ENCODE assay signal across 8 mouse cellular contexts in the genomic region with DNA sequence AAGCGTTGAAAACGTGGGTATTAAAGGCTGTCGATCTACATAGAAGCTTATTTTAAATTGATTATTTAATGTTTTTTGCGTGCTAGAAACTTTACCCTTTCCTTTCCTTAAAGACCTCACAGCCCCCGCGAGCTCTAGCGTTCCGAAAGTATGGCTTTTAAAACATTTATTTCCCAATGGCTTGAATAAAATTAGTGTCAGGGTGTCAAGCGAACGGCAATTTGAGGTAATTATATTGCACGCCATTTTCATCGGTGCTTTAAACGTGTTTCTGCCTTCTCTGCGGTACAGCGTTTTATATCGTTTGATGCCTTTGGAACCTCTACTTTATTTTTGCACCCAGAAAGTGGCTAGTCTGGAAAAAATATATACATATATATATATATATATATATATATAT. TPM values are rescaled to one million over a fixed set of nuclear protein-coding genes. Genes with fewer than 3 reads are reported as not detected.
DNase-seq lines count a peak whose midpoint lies in the region; ATAC-seq and TF ChIP-seq lines count a peak whose summit lies in the region.

No protein-coding gene starts in this region.

- peaks cover 45% of the 10 kb centered on the region for H3K27me3 ChIP-seq in heart, embryonic 15.5 days
- H3K27me3 ChIP-seq in forebrain, embryonic 15.5 days, result no peaks in the 10 kb centered on the region
- H3K27me3 ChIP-seq in midbrain, embryonic 11.5 days (ENCODE audit: control insufficient read depth, insufficient read depth, low read length), result peaks cover 2% of the 10 kb centered on the region; the same call in 1 of the 2 replicates
- no peaks in the 10 kb centered on the region for H3K27me3 ChIP-seq in kidney, adult 2 months (replicated peaks; ENCODE audit: control insufficient read depth, insufficient read depth, low read length)

- peak overlapping the region; percentile 77 for H3K4me2 ChIP-seq in heart, embryonic 15.5 days
- H3K4me2 ChIP-seq in forebrain, embryonic 15.5 days (replicated peaks), result peak overlapping the region; percentile 85
- peak overlapping the region; percentile 71 for H3K4me2 ChIP-seq in midbrain, embryonic 11.5 days

- TF ChIP-seq POLR2A in cortical plate, adult 2 months (IDR thresholded peaks at IDR 0.05; ENCODE audit: extremely low read depth, insufficient read depth, low read length), result 0 out of 2 replicates have a peak, but pooled peaks have one; percentile 0
- TF ChIP-seq POLR2A in kidney, adult 2 months (IDR thresholded peaks at IDR 0.05; ENCODE audit: low read depth, low read length), result no peak

- no peak for TF ChIP-seq CTCF in cortical plate, adult 2 months (IDR thresholded peaks at IDR 0.05; ENCODE audit: extremely low read depth, insufficient read depth, low read length)
- no peak for TF ChIP-seq CTCF in kidney, adult 2 months (conservative IDR thresholded peaks at IDR 0.05; ENCODE audit: insufficient read depth, insufficient read length, low read depth, low read length)

- no peaks in the 10 kb centered on the region for H3K36me3 ChIP-seq in heart, embryonic 15.5 days
- H3K36me3 ChIP-seq in forebrain, embryonic 15.5 days, result no peaks in the 10 kb centered on the region
- no peaks in the 10 kb centered on the region for H3K36me3 ChIP-seq in midbrain, embryonic 11.5 days (ENCODE audit: control insufficient read depth, insufficient read depth, low read length)
- H3K36me3 ChIP-seq in kidney, adult 2 months (ENCODE audit: control insufficient read depth, insufficient read depth, low read length), result no peaks in the 10 kb centered on the region

- peak overlapping the region; percentile 46 for H3K4me3 ChIP-seq in heart, embryonic 15.5 days
- H3K4me3 ChIP-seq in cortical plate, adult 2 months (ENCODE audit: insufficient read depth, low read length), result peak overlapping the region; percentile 97
- peak overlapping the region; percentile 72 for H3K4me3 ChIP-seq in forebrain, embryonic 15.5 days
- H3K4me3 ChIP-seq in midbrain, embryonic 11.5 days (ENCODE audit: low read depth, low read length), result peak overlapping the region; percentile 53
- no peak overlapping the region for H3K4me3 ChIP-seq in kidney, adult 2 months (ENCODE audit: insufficient read depth, low read depth, low read length)

- DNase-seq in heart, postnatal 4 days, result no peak
- DNase-seq in midbrain, embryonic 11.5 days (ENCODE audit: low spot score, missing footprints), result no peak
- no peak for DNase-seq in adrenal gland, adult 2 months
- DNase-seq in adrenal gland, postnatal 14 days, result no peak
- no peak for DNase-seq in kidney, adult 2 months

- H3K9me3 ChIP-seq in heart, embryonic 15.5 days (replicated peaks), result no peaks in the 10 kb centered on the region
- H3K9me3 ChIP-seq in forebrain, embryonic 15.5 days, result no peaks in the 10 kb centered on the region; the same call in 1 of the 2 replicates
- H3K9me3 ChIP-seq in midbrain, embryonic 11.5 days (ENCODE audit: control insufficient read depth, low read length), result no peaks in the 10 kb centered on the region

- WGBS in heart, embryonic 15.5 days, result 21% methylated on average over 16 of the region's 16 CpGs
- WGBS in forebrain, embryonic 15.5 days, result 5% methylated on average over 16 of the region's 16 CpGs
- 17% methylated on average over 16 of the region's 16 CpGs for WGBS in midbrain, embryonic 11.5 days
- WGBS in kidney, adult 2 months, result 12% methylated on average over 16 of the region's 16 CpGs

- no peak overlapping the region for H3K27ac ChIP-seq in heart, embryonic 15.5 days
- H3K27ac ChIP-seq in cortical plate, adult 2 months (ENCODE audit: insufficient read depth, low read length), result peak overlapping the region; percentile 85
- peak overlapping the region; percentile 91 for H3K27ac ChIP-seq in forebrain, embryonic 15.5 days (replicated peaks)
- no peak overlapping the region for H3K27ac ChIP-seq in midbrain, embryonic 11.5 days (ENCODE audit: low read depth, low read length)
- no peak overlapping the region for H3K27ac ChIP-seq in kidney, adult 2 months (ENCODE audit: insufficient read depth, low read depth, low read length)

- no peak overlapping the region for H3K9ac ChIP-seq in heart, embryonic 15.5 days
- H3K9ac ChIP-seq in forebrain, embryonic 15.5 days (replicated peaks), result peak overlapping the region; percentile 82
- no peak overlapping the region for H3K9ac ChIP-seq in midbrain, embryonic 11.5 days (ENCODE audit: low read length)

- H3K4me1 ChIP-seq in heart, embryonic 15.5 days (replicated peaks), result peaks cover 34% of the 10 kb centered on the region
- no peaks in the 10 kb centered on the region for H3K4me1 ChIP-seq in cortical plate, adult 2 months (ENCODE audit: control insufficient read depth, insufficient read depth, low read length)
- H3K4me1 ChIP-seq in forebrain, embryonic 15.5 days, result peaks cover 27% of the 10 kb centered on the region
- peaks cover 13% of the 10 kb centered on the region; the same call in 1 of the 2 replicates for H3K4me1 ChIP-seq in midbrain, embryonic 11.5 days (ENCODE audit: control insufficient read depth, insufficient read depth, low read length)
- peaks cover 4% of the 10 kb centered on the region for H3K4me1 ChIP-seq in kidney, adult 2 months (ENCODE audit: control insufficient read depth, insufficient read depth, low read length)

- ATAC-seq in heart, embryonic 15.5 days (replicated peaks; ENCODE audit: insufficient number of reproducible peaks, insufficient read depth, low FRiP score, low read depth), result no peak
- ATAC-seq in forebrain, embryonic 15.5 days (replicated peaks), result no peak
- no peak for ATAC-seq in midbrain, embryonic 11.5 days (ENCODE audit: low FRiP score)

RNA-seq across cellular contexts. Expression of gene Slitrk1, which starts 0.4 kb away (rescaled TPM):
- polyA plus RNA-seq in heart, embryonic 15.5 days (2015; fragmentation: Nextera tagmentation; extraction: Ambion mirVana), result 0.10 and 0.29 TPM in 2 replicates
- not detected for total RNA-seq in heart, postnatal 4 days (2021)
- polyA plus RNA-seq in cortical plate, adult 2 months (2012; rRNA removed), result 40.5 and 43.2 TPM in 2 replicates
- polyA plus RNA-seq in forebrain, embryonic 15.5 days (2015; fragmentation: Nextera tagmentation; extraction: Ambion mirVana), result 19.4 and 22.7 TPM in 2 replicates
- polyA plus RNA-seq in midbrain, embryonic 11.5 days (2014; fragmentation: Nextera tagmentation; extraction: Ambion mirVana), result 6.5 and 6.6 TPM in 2 replicates
- total RNA-seq in adrenal gland, adult 2 months (2021), result 1 to 10 TPM in 1 of 2 experiments, under 1 TPM in 1; 0.69 to 1.3 TPM
- 0.04 and 0.06 TPM in 2 replicates for polyA plus RNA-seq in adrenal gland, adult 2 months (2012; rRNA removed)
- 1.0 and 1.5 TPM in 2 replicates for total RNA-seq in adrenal gland, postnatal 14 days (2021)
- 0.67 and 0.77 TPM in 2 replicates for polyA plus RNA-seq in kidney, adult 2 months (2012; rRNA removed)

Comparison
In these comparisons a context has a peak if more than half of its experiments do, and no peak if none do; other contexts are left out.
1. H3K27ac ChIP-seq: peak in cortical plate, adult 2 months (single experiment) and forebrain, embryonic 15.5 days (single experiment); none in heart, embryonic 15.5 days (single experiment), midbrain, embryonic 11.5 days (single experiment) and kidney, adult 2 months (single experiment).
2. Peak in every context shown above with its lines, with median percentiles within 50 percentile points of each other: H3K4me2 ChIP-seq.